Mouse (Mus musculus): ENCODE measurements around the gene Gdpd5. TPM values are rescaled to one million over a fixed set of nuclear protein-coding genes. Genes with fewer than 3 reads are reported as not detected.

The Gdpd5 gene
- 10 to 100 TPM in 3 of 4 experiments, 1 to 10 TPM in 1; 9.2 to 16.4 (median 13.9) TPM for total RNA-seq (2022)

GRCm38 (mm10) chr7:99381214-99382087 lies at the start of gene Gdpd5:
Gene Gdpd5, plus strand, starts transcription at chr7:99381414.
- peak; percentile 98 for DNase-seq

- peak; percentile 70 for DNase-seq
Observed at GRCm38 (mm10) chr7:99332774-99333480, 48.3 kb upstream of the Gdpd5 start.

DNA sequence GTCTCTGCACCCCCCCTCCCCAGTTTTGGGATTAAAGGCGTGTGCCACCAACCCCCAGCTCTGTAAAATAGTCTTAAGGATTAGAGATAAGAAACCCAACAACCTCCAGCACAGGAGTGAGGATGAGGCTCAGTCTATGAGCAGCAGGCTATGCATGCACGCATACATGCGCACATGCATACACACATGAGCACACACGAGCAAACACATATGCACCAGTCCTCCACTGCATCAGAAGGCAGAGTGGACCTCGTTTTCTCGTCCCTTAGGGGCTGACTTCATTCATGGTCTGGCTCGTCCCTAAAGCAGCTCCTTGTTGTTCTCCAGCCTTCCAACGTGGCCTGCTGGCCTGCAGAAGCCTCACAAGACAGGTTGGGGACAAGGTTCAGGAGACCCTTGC lies 40.5 kb upstream of the Gdpd5 start:
- DNase-seq = no peak

DNA sequence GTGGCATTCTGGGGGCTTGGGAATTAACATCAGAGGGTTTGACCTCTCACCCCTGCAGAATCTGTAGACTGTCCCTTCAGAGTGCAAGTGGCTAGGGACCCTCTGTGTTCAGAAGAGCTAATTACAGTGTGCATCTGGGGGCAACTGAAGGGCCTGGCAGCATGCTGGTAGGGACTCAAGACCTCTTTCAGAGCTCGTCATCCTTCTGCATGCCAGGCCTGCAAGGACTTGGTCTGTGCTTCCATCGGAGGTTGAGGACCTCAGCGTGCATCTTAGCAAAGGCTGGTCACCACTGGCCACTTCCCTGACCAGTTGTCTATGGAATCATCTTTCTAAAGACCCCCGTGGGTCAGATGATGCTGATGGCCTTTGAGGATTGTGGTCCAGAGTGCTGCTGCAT lies 37.6 kb upstream of the Gdpd5 start:
- DNase-seq = no peak

DNA sequence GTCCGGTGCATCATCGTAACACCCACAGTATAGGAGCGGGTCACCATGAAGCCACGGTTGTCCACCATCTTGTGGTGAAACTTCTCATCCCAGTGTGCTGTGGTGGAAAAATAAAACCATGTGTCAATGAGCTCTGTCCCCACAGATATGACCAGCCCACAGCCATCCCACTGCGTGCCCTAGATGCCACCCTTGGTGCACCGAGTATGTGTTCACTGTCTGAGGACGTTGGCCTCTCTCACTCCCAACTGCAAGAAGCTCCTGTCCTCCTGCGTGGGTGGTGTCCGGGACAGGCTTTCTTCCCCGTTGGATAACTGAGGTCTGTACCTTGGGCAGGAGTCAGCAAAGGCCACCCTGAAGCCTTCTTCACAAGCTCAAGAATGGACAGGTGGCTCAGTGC lies 33.9 kb upstream of the Gdpd5 start:
- no peak for DNase-seq

DNA sequence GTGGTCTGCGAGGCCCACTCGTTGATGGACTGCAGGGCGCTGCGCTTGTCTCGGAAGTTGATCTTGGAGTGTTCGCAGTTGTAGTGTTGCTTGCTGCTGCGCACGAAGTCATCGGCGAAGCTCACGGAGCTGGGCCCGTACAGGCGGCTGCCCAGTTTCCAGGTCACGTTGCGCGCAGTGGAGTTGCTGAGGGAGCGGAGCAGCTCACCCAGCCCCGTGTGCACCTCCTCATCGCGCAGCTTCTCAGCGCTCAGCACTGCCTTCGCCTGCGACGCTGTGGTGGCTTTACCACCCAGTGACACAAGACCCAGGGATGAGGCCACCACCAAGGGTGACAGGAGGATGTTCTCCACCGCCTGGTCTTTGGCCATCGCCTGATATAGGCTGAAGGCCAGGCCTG lies 32.3 kb upstream of the Gdpd5 start:
- DNase-seq = no peak

- no peak for DNase-seq
Observed at GRCm38 (mm10) chr7:99349782-99350720, 31.2 kb upstream of the Gdpd5 start.

DNA sequence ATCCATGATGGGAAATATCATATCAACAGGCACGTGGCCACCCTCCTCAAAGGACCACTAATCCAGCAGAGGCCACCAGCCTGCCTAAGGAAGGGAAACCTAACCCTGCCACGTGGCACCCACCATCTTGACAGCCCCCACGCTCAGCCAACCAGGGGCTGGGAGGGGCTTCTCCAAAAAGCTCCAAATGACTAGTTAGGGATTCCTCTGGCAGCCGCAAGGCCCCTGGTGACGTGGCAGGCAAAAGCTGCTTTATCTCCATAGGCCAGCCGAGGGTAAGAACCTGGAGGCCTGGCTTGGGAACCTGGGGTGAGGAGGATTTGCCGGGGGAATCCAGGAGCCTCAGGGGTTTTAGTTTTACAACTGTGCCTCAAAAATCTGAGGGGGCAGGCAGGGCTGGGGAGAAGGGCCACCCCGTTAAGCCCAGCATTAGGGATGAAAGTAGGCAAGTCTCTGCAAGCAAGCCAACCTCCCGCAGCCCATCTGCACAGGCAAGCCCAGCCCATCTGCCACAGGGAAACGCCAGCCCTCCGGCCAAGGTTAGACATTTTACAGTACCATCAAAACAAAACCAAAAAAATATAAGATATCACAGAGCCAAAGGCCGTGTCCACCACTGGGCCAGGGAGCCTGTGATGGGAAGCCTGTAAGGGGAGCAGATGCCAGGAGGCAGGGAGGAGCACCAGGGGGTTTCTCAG lies 30.0 kb upstream of the Gdpd5 start:
- DNase-seq = peak; percentile 30

DNA sequence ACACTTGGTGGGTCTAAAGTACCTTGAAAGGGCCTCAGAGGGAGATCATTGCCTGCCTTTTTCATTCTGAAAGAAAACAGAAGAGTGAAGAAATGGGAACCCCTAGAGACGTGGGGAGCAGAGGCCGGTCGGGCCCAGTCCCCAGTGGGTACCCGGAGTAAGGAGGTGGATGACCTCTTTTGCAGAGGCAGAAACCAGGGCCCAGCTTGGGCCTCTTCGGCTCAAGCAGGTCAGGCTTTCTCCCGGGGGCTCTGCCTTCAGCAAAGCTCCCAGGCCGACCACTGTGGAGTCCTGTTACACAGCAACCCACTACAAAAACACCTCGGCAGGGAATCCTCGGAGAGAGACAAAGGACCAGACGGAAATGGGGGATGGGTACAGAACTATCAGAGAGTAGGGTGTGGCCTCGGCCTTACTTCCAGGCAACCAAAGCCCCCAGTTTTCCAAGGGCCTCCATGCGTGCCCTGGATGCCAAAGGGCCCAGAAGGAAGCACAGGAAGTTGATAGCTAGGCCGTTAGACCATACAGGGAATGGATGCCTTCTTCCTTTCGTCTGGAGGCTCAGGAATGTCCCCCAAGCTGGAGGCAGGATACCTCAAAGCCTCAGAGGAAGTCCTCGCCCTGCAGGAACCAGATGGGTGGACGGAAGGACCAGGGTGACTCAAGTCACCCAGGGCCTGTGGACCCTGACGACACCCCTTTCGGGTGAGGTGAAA lies 29.3 kb upstream of the Gdpd5 start:
- peak; percentile 23 for DNase-seq

DNA sequence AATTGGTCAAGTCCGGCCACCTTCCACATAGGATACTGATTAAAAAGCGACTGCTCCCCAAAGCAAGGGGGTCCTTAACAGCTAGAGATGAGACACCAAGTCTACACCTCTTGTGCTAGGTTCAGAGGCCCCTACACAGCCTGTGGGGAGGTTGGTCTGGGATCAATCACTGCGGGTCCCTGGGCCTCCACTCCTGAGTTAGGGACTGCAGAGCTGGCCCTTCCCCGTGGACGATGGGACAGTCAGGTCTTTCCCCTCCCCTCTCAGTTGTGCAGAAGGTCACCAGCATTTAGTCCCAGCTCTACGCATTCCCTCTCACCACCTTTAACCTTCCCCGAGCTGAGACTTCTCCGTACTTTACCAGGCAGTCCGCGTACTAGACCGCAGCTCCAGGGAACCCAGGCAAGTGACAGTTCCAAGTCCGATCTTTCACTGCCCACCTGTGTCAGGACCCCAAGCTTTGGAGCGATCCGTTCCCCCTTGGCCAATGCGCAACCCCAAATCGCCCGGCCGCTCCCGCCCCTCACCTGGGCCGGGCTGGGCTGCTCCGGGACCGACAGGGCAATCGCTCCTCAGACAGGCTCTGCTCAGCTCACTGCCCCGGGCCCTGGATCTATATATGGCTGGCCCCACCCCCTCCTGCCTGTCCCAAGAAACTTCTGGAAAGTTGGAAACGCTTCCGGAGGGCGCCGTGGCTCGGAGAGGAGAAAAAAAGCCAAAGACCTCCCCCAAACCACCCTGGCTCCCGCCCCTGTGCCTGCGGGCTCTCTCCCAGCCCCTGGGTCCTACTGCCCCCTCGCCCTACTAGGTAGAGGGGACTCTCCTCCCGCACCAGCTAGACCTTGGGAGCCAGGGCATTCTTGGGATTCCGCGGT lies 28.5 kb upstream of the Gdpd5 start, which contains the start of gene Serpinh1:
Serpinh1 (minus strand) TSS at position 714 of the 875 bp plus-strand sequence.
- DNase-seq = peak; percentile 83

DNA sequence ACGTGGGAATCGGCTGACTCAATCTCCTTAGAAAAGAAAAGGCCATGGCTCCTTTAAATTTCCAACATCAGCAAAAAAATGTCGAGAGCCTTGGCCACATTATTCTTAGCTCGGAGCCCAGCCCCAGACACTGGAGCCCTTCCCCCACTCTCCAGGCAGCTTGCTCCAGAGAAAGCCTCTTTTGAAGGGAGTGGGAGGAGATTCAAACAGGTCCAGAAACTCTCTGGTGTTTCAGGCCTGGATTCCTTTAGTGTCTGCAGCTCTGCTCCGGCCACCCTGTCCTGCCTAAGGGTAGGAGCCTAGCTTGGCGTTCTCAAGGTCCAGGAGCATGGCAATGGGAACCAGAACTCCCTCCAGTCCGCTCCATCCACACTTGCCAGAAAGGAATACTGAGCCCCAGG lies 25.5 kb upstream of the Gdpd5 start:
- peak; percentile 75 for DNase-seq

- DNase-seq = peak; percentile 52
Observed at GRCm38 (mm10) chr7:99356244-99356930, 24.8 kb upstream of the Gdpd5 start.

GRCm38 (mm10) chr7:99357201-99357600 lies 24.0 kb upstream of the Gdpd5 start:
- peak; percentile 84 for DNase-seq

GRCm38 (mm10) chr7:99358371-99358770 lies 22.8 kb upstream of the Gdpd5 start:
- DNase-seq = no peak

DNA sequence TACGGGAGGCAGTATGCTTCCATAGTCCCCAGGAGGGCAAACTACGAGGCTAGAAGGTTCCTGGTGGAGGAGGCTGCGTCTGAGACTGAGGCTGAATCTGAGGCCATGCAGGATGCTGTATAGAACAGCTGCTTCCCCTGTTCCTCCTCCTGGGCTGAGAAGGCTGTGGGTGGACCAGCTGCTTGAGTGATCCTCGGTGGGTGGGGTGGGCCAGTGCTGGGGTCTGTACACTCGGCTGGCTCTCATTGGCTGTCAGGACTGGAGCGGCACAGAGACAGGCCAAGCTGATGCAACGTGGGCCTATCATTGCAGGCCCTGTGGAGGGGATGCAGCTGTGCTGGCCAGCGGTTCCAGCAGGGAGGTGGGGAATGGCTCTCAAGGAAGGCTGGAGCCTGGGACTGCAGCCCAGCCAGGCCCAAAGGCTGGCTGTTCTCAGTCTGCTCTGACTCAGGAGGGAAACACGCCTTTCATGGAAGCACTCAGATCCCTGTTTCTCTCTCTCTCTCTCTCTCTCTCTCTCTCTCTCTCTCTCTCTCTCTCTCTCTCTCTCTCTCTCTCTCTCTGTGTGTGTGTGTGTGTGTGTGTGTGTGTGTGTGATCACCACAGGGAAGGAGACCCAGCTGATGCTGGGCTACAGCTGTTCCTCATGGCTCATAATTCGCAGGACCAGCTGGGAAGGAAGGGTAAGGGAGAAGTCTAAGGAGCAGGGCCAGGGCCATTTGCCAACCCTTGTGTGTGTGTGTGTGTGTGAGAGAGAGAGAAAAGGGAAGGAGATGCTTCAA lies 21.0 kb upstream of the Gdpd5 start:
- no peak for DNase-seq

- no peak for DNase-seq
Observed at GRCm38 (mm10) chr7:99360803-99361414, 20.3 kb upstream of the Gdpd5 start.

GRCm38 (mm10) chr7:99362137-99362536 lies 19.1 kb upstream of the Gdpd5 start:
- DNase-seq = no peak

DNA sequence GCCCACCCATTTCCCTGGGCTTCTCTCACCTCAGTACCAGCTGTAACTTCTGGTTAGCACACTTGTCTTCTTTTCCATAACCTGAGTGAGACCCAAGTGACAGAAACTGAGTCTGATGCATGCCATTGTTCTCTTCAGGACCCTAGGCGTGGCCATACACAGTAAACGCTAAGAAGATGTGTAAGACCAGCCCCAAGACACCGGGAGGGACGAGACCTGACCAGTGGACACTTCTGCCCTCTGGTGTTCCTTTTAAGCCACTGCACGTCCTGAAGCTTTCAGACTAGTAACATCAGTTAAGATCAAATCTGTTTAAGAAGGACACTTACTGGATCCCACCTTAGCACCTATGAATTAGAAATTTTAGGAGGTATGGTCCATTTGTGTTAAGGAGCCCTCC lies 16.1 kb upstream of the Gdpd5 start:
- no peak for DNase-seq

All from adrenal gland, adult 8-10 months (tissue).